11 mouse cellular contexts compared by ENCODE assay signal in the genomic region with DNA sequence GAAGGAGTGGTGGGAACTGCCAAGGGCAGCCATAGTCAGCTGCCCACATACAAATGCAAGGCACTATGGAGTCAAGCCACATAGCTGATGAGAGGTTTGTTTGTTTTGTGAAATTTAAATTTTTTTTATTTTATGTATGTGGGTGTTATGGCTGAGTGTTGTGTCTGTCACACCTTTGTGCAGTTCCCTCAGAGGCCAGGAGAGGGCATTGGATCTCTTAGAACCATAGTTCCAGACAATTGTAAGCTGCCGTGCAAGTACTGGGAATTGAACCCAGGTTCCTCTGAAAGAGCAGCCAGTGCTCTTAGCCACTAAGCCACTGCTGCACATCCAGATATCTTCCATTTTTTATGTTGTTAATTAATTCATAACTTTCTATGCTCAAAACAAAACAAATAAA.
DNase-seq lines count a peak whose midpoint lies in the region; ATAC-seq and TF ChIP-seq lines count a peak whose summit lies in the region.
"Had no signal": no experiment of that assay in that cellular context is flagged by ENCODE, and none has a peak within 500 bp of the region (broad histone marks: within the 10 kb centered on the region; RNA-seq: fewer than 3 reads in every experiment).

No protein-coding gene starts in this region.

- no peaks in the 10 kb centered on the region; the same call in 1 of the 2 replicates for H3K36me3 ChIP-seq in liver, adult 2 months (ENCODE audit: control insufficient read depth, insufficient read depth, low read length)
- no peaks in the 10 kb centered on the region for H3K36me3 ChIP-seq in liver, embryonic 12.5 days
- H3K36me3 ChIP-seq in stomach, postnatal 0 days (ENCODE audit: control insufficient read depth, insufficient read depth, low read length) = no peaks in the 10 kb centered on the region; the same call in 1 of the 2 replicates
- H3K36me3 ChIP-seq: liver, embryonic 15.5 days had no signal

- WGBS in liver, adult 2 months = 70% methylated on average over 1 of the region's 1 CpGs
- 78% methylated on average over 1 of the region's 1 CpGs for WGBS in liver, embryonic 12.5 days (ENCODE audit: insufficient replicate concordance)
- WGBS in stomach, postnatal 0 days = 88% methylated on average over 1 of the region's 1 CpGs

- H3K9me3 ChIP-seq in liver, embryonic 12.5 days (replicated peaks) = no peaks in the 10 kb centered on the region
- H3K9me3 ChIP-seq in stomach, postnatal 0 days (ENCODE audit: control insufficient read depth, low read length) = no peaks in the 10 kb centered on the region
- H3K9me3 ChIP-seq: liver, embryonic 15.5 days had no signal

- no peak for TF ChIP-seq POLR2A in liver, adult 2 months (IDR thresholded peaks at IDR 0.05; ENCODE audit: extremely low read depth, insufficient read depth, low read length)

- no peak overlapping the region for H3K27ac ChIP-seq in liver, adult 2 months (replicated peaks; ENCODE audit: insufficient read depth, low read depth, low read length)
- no peak overlapping the region for H3K27ac ChIP-seq in liver, embryonic 12.5 days
- H3K27ac ChIP-seq in stomach, postnatal 0 days (replicated peaks) = no peak overlapping the region
- H3K27ac ChIP-seq: liver, embryonic 15.5 days had no signal

- no peak for ATAC-seq in liver, embryonic 12.5 days
- no peak for ATAC-seq in stomach, postnatal 0 days (ENCODE audit: low FRiP score, low TSS enrichment)
- ATAC-seq: intestine, embryonic 16.5 days had no signal

- no peak for TF ChIP-seq EP300 in stomach, postnatal 0 days (optimal IDR thresholded peaks at IDR 0.05)

- no peak overlapping the region for H3K9ac ChIP-seq in liver, adult 2 months (ENCODE audit: low read depth, low read length)
- no peak overlapping the region for H3K9ac ChIP-seq in liver, embryonic 12.5 days
- no peak overlapping the region for H3K9ac ChIP-seq in stomach, postnatal 0 days (ENCODE audit: low read length)
- H3K9ac ChIP-seq: liver, embryonic 15.5 days had no signal

- H3K4me2 ChIP-seq in liver, embryonic 12.5 days = no peak overlapping the region
- no peak overlapping the region for H3K4me2 ChIP-seq in stomach, postnatal 0 days (replicated peaks; ENCODE audit: low read depth)
- H3K4me2 ChIP-seq: heart, embryonic 11.5 days; liver, embryonic 15.5 days had no signal

- TF ChIP-seq CTCF in liver, adult 2 months (IDR thresholded peaks at IDR 0.05; ENCODE audit: low read depth, low read length) = peak; percentile 35; the same call in 1 of the 2 replicates
- TF ChIP-seq CTCF in stomach, postnatal 0 days (IDR thresholded peaks at IDR 0.05; ENCODE audit: low read depth) = peak; percentile 53

- no peaks in the 10 kb centered on the region for H3K4me1 ChIP-seq in liver, adult 2 months (ENCODE audit: control insufficient read depth, insufficient read depth, low read length)
- no peaks in the 10 kb centered on the region for H3K4me1 ChIP-seq in liver, embryonic 12.5 days
- H3K4me1 ChIP-seq in stomach, postnatal 0 days (replicated peaks; ENCODE audit: control insufficient read depth, insufficient read depth) = 0 out of 2 replicates have a peak, but pooled peaks cover 2% of the 10 kb centered on the region
- H3K4me1 ChIP-seq: liver, embryonic 15.5 days had no signal

- no peaks in the 10 kb centered on the region for H3K79me2 ChIP-seq in liver, adult 2 months (ENCODE audit: control insufficient read depth, insufficient read depth, low read length)

- peak; percentile 16 for DNase-seq in adrenal gland, postnatal 10 days
- no peak for DNase-seq in adrenal gland, postnatal 14 days
- peak; percentile 13 for DNase-seq in liver, adult 2 months (ENCODE audit: extremely low read depth, low read depth, low spot score)
- peak; percentile 38 for DNase-seq in c-Kit-positive CD71-positive TER-119-negative erythroid progenitor cells, embryonic 14.5 days (ENCODE audit: low read depth)
- no peak for DNase-seq in stomach, postnatal 0 days (ENCODE audit: low spot score)
- DNase-seq in layer of hippocampus, adult 9-10 months (ENCODE audit: low spot score) = no peak
- DNase-seq in left cerebral cortex, postnatal 25 days (ENCODE audit: low spot score in 2 of 2) = no peak

- H3K27me3 ChIP-seq in liver, adult 2 months (ENCODE audit: control insufficient read depth, insufficient read depth, low read length) = no peaks in the 10 kb centered on the region
- H3K27me3 ChIP-seq in liver, embryonic 12.5 days (replicated peaks) = no peaks in the 10 kb centered on the region
- H3K27me3 ChIP-seq in stomach, postnatal 0 days (ENCODE audit: control insufficient read depth, insufficient read depth, low read length) = no peaks in the 10 kb centered on the region
- H3K27me3 ChIP-seq: liver, embryonic 15.5 days had no signal

- intact Hi-C loops in left cerebral cortex, postnatal 25 days (cut with DNase I) = no loop called here

- H3K4me3 ChIP-seq in liver, adult 2 months (ENCODE audit: insufficient read depth, low read depth, low read length) = no peak overlapping the region
- H3K4me3 ChIP-seq in liver, embryonic 12.5 days = no peak overlapping the region
- no peak overlapping the region for H3K4me3 ChIP-seq in stomach, postnatal 0 days (ENCODE audit: low read depth, low read length)
- H3K4me3 ChIP-seq: liver, embryonic 15.5 days had no signal

Comparison
In these comparisons a context has a peak if more than half of its experiments do, and no peak if none do; other contexts are left out.
1. DNase-seq: peak in adrenal gland, postnatal 10 days (single experiment), liver, adult 2 months (single experiment) and c-Kit-positive CD71-positive TER-119-negative erythroid progenitor cells, embryonic 14.5 days (single experiment); none in adrenal gland, postnatal 14 days (single experiment), stomach, postnatal 0 days (single experiment), layer of hippocampus, adult 9-10 months (single experiment) and left cerebral cortex, postnatal 25 days (0 of 2).